Mouse (Mus musculus): Measurements from ENCODE around the gene Psmb1.

DNA sequence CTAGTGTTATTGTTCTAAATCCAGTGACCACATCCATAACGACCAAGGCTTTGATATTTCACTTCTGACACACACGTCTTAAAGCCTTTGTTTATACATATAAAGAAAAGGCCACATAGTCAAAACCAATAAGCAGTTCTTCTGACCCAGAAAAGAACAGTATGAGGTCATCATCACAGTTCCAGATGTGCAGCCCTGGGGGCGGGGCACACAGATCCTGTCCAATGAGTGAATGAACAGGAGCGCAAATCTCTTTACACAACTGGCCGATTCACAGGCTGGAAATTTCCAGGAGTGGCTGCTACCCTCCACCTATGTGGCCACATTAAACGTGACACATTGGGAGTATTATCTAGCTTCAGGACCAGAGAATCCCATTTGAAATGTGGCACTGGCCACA lies 70.1 kb downstream of the Psmb1 start:
- no peak for TF ChIP-seq POLR2A (IDR thresholded peaks at IDR 0.05; ENCODE audit: control insufficient read depth, extremely low read depth, insufficient read depth, low read length, poor library complexity)
- TF ChIP-seq CTCF (IDR thresholded peaks at IDR 0.05; ENCODE audit: borderline replicate concordance, control insufficient read depth, extremely low read depth, insufficient read depth, low read length, poor library complexity): no peak
